Mouse (Mus musculus) liver, embryonic 11.5 days (tissue): ENCODE data around the gene Gm10272. TPM values are rescaled to one million over a fixed set of nuclear protein-coding genes. Genes with fewer than 3 reads are reported as not detected.
"Not testable (repeated sequence)": the region's sequence is repeated elsewhere in the genome, so short reads cannot be mapped to it uniquely, and the experiment has no call there.

Experiments used
- ATAC-seq: fragments of 200-750 bp; cut with Nextera tagmentation; replicated peaks from 2 replicates; pipeline ENCODE4 v1.8.0; 2017; ENCODE audit warnings: moderate number of reproducible peaks, mild to moderate bottlenecking, moderate TSS enrichment, moderate library complexity; ENCODE audit not compliant: low FRiP score
- DNase-seq: peaks from one replicate; pipeline ENCODE4 v3.0.0-alpha.2; 2017; ENCODE audit warnings: low spot score
- H3K27ac ChIP-seq: fragments of 300-500 bp; sonication (generic); 2 replicates; pipeline ENCODE4 v1.5.1; 2014; ENCODE audit warnings: mild to moderate bottlenecking, low read depth, low read length, control low read depth
- H3K27me3 ChIP-seq: fragments of 300-500 bp; sonication (generic); replicated peaks from 2 replicates; pipeline ENCODE4 v1.6.1; 2014; ENCODE audit warnings: low read length, mixed read lengths; ENCODE audit not compliant: control insufficient read depth, insufficient read depth
- H3K36me3 ChIP-seq: fragments of 300-500 bp; sonication (generic); 2 replicates; pipeline ENCODE4 v1.6.1; 2014; ENCODE audit warnings: mild to moderate bottlenecking, low read length, moderate library complexity, mixed read lengths; ENCODE audit not compliant: control insufficient read depth, insufficient read depth
- H3K4me1 ChIP-seq: fragments of 300-500 bp; sonication (generic); replicated peaks from 2 replicates; pipeline ENCODE4 v1.6.1; 2014; ENCODE audit warnings: low read length, mixed read lengths; ENCODE audit not compliant: control insufficient read depth, insufficient read depth
- H3K4me2 ChIP-seq: fragments of 300-500 bp; sonication (generic); 2 replicates; pipeline ENCODE4 v1.6.1; 2014; ENCODE audit warnings: mild to moderate bottlenecking, control low read depth, moderate library complexity
- H3K4me3 ChIP-seq: fragments of 300-500 bp; sonication (generic); 2 replicates; pipeline ENCODE4 v1.5.1; 2014; ENCODE audit warnings: low read depth, low read length, control low read depth
- H3K9ac ChIP-seq: fragments of 300-500 bp; sonication (generic); 2 replicates; pipeline ENCODE4 v1.6.1; 2014; ENCODE audit warnings: low read depth, low read length, control low read depth
- H3K9me3 ChIP-seq: fragments of 300-500 bp; sonication (generic); 2 replicates; pipeline ENCODE4 v1.6.1; 2016; ENCODE audit warnings: low read length, inconsistent platforms, mixed read lengths; ENCODE audit not compliant: control insufficient read depth
- WGBS: fragments of 180-500 bp; shearing (Covaris S2); extraction: QIAGEN DNeasy Blood & Tissue Kit; methylation state at CpG from one replicate; pipeline ENCODE4 v1.1.7; 2014; 5-methylcytosine and 5-hydroxymethylcytosine counted together
- polyA plus RNA-seq: library from polyadenylated mRNA; unstranded; fragments of >200 nt; fragmentation: Nextera tagmentation; extraction: Ambion mirVana; gene quantifications from 2 replicates; pipeline ENCODE4 v1.2.1, GENCODE M21; 2014

Gm10272 gene
- polyA plus RNA-seq, 1 experiment from 2014 or later, result not detected

GRCm38 (mm10) chr10:77677562-77677961, 28.9 kb upstream of the Gm10272 start:
- H3K36me3 ChIP-seq, result no peaks in the 10 kb centered on the region
- DNase-seq (no peak), ATAC-seq (no peak)
- 4% methylated on average over 35 of the region's 35 CpGs for WGBS
- peak overlapping the region; percentile 51 for H3K4me2 ChIP-seq
- H3K27me3 ChIP-seq, result peaks cover 52% of the 10 kb centered on the region
- H3K4me1 ChIP-seq, result no peaks in the 10 kb centered on the region; the same call in 1 of the 2 replicates
- H3K9ac ChIP-seq, result no peak overlapping the region
- H3K4me3 ChIP-seq, result peak overlapping the region; percentile 22; the same call in 1 of the 2 replicates
- H3K27ac ChIP-seq, result no peak overlapping the region
- no peaks in the 10 kb centered on the region for H3K9me3 ChIP-seq

GRCm38 (mm10) chr10:77682994-77683393, 23.4 kb upstream of the Gm10272 start:
- Histone ChIP-seq H3K36me3 (no peaks in the 10 kb centered on the region), H3K4me2 (no peak overlapping the region), H3K9me3 (no peaks in the 10 kb centered on the region), H3K27me3 (peaks cover 70% of the 10 kb centered on the region), H3K4me3 (no peak overlapping the region), H3K4me1 (no peaks in the 10 kb centered on the region), H3K27ac (no peak overlapping the region), H3K9ac (no peak overlapping the region)
- ATAC-seq (no peak), DNase-seq (no peak)
- whole genome bisulfite sequencing, result 68% methylated on average over 7 of the region's 7 CpGs

- WGBS, result 39% methylated on average over 8 of the region's 8 CpGs
- H3K27me3 ChIP-seq, result peaks cover 72% of the 10 kb centered on the region
- no peak overlapping the region for H3K9ac ChIP-seq
- no peak overlapping the region for H3K4me2 ChIP-seq
- no peak overlapping the region for H3K4me3 ChIP-seq
- no peaks in the 10 kb centered on the region for H3K36me3 ChIP-seq
- H3K4me1 ChIP-seq, result no peaks in the 10 kb centered on the region
- H3K27ac ChIP-seq, result no peak overlapping the region
- DNase-seq, result no peak
- no peak for ATAC-seq
- H3K9me3 ChIP-seq, result no peaks in the 10 kb centered on the region
These were observed 22.2 kb upstream of the Gm10272 start for GRCm38 (mm10) chr10:77684181-77684580.

GRCm38 (mm10) chr10:77685895-77686664, 20.3 kb upstream of the Gm10272 start, which contains the start of gene Tspear:
Gene Tspear, plus strand, starts transcription at chr10:77686569.
- H3K4me2 ChIP-seq, result no peak within 1 kb of the TSS
- H3K27ac ChIP-seq, result no peak within 1 kb of the TSS
- no peak within 1 kb of the TSS for H3K4me3 ChIP-seq
- peaks cover 72% of the 10 kb centered on the region for H3K27me3 ChIP-seq
- H3K36me3 ChIP-seq, result no peaks in the 10 kb centered on the region
- ATAC-seq (no peak), DNase-seq (no peak)
- 7% methylated on average over 22 of the region's 22 CpGs for WGBS
- H3K9me3 ChIP-seq, result no peaks in the 10 kb centered on the region
- H3K4me1 ChIP-seq, result no peaks in the 10 kb centered on the region
- H3K9ac ChIP-seq, result no peak within 1 kb of the TSS

- ATAC-seq, result no peak
- 27% methylated on average over 10 of the region's 10 CpGs for WGBS
- no peak overlapping the region for H3K4me2 ChIP-seq
These were observed 19.4 kb upstream of the Gm10272 start for GRCm38 (mm10) chr10:77687021-77687420.

GRCm38 (mm10) chr10:77690356-77690807, 16.0 kb upstream of the Gm10272 start, which contains the start of gene Gm19402:
Gene Gm19402, minus strand, starts transcription at chr10:77690757.
- H3K9me3 ChIP-seq, H3K27ac ChIP-seq, H3K4me3 ChIP-seq, H3K4me1 ChIP-seq, ATAC-seq, H3K4me2 ChIP-seq, H3K9ac ChIP-seq, DNase-seq, H3K36me3 ChIP-seq: not testable (repeated sequence)
- 77% methylated on average over 3 of the region's 3 CpGs for WGBS
- H3K27me3 ChIP-seq, result peaks cover 49% of the 10 kb centered on the region

More at GRCm38 (mm10) chr10:77687021-77687420, 19.4 kb upstream of the Gm10272 start:
- no peak for DNase-seq
- H3K9ac ChIP-seq, result no peak overlapping the region
- H3K27ac ChIP-seq, result no peak overlapping the region
- no peaks in the 10 kb centered on the region for H3K36me3 ChIP-seq
- H3K9me3 ChIP-seq, result no peaks in the 10 kb centered on the region
- H3K4me3 ChIP-seq, result no peak overlapping the region
- no peaks in the 10 kb centered on the region for H3K4me1 ChIP-seq
- peaks cover 74% of the 10 kb centered on the region for H3K27me3 ChIP-seq

GRCm38 (mm10) chr10:77697133-77697532, 9.3 kb upstream of the Gm10272 start, which contains the start of gene Gm9508:
Gene Gm9508, minus strand, starts transcription at chr10:77697233.
- ATAC-seq, result no peak
- Histone ChIP-seq H3K27me3 (no peaks in the 10 kb centered on the region; the same call in 1 of the 2 replicates), H3K4me3 (no peak within 1 kb of the TSS), H3K36me3 (no peaks in the 10 kb centered on the region), H3K27ac (no peak within 1 kb of the TSS), H3K4me2 (no peak within 1 kb of the TSS), H3K9me3 (no peaks in the 10 kb centered on the region), H3K4me1 (no peaks in the 10 kb centered on the region), H3K9ac (no peak within 1 kb of the TSS)
- WGBS, result 39% methylated on average over 4 of the region's 4 CpGs
- no peak for DNase-seq

- WGBS, result 78% methylated on average over 3 of the region's 3 CpGs
- no peak for ATAC-seq
- Histone ChIP-seq H3K9me3 (no peaks in the 10 kb centered on the region), H3K9ac (no peak overlapping the region), H3K36me3 (no peaks in the 10 kb centered on the region), H3K4me3 (no peak overlapping the region), H3K4me1 (no peaks in the 10 kb centered on the region), H3K27ac (no peak overlapping the region), H3K4me2 (no peak overlapping the region), H3K27me3 (no peaks in the 10 kb centered on the region)
- no peak for DNase-seq
These were observed 3.4 kb downstream of the Gm10272 start for GRCm38 (mm10) chr10:77709831-77710230.

GRCm38 (mm10) chr10:77711157-77711556, 4.7 kb downstream of the Gm10272 start, which contains the start of gene Gm10024:
Gene Gm10024, plus strand, starts transcription at chr10:77711457.
- H3K4me1 ChIP-seq, H3K4me3 ChIP-seq, H3K9ac ChIP-seq, H3K9me3 ChIP-seq, H3K27me3 ChIP-seq, DNase-seq, ATAC-seq, H3K27ac ChIP-seq, H3K36me3 ChIP-seq, H3K4me2 ChIP-seq: not testable (repeated sequence)
